18 mouse cellular contexts compared by ENCODE assay signal in genomic region chr11:79008007-79008775, GRCm38 (mm10). TPM values are rescaled to one million over a fixed set of nuclear protein-coding genes. Genes with fewer than 3 reads are reported as not detected.
DNase-seq lines count a peak whose midpoint lies in the region; ATAC-seq and TF ChIP-seq lines count a peak whose summit lies in the region.
"Had no signal": no experiment of that assay in that cellular context is flagged by ENCODE, and none has a peak within 500 bp of the region (broad histone marks: within the 10 kb centered on the region; RNA-seq: fewer than 3 reads in every experiment).

No protein-coding gene starts in this region.

- H3K4me2 ChIP-seq in heart, embryonic 11.5 days: no peak overlapping the region
- H3K4me2 ChIP-seq in liver, postnatal 0 days (ENCODE audit: low read depth, low read length): no peak overlapping the region
- H3K4me2 ChIP-seq: embryonic facial prominence, embryonic 15.5 days; forebrain, embryonic 12.5 days; kidney, embryonic 15.5 days; neural tube, embryonic 12.5 days had no signal

- no peak for TF ChIP-seq CTCF in liver, postnatal 0 days (IDR thresholded peaks at IDR 0.05; ENCODE audit: low read depth)

- H3K9me3 ChIP-seq in heart, embryonic 11.5 days (replicated peaks; ENCODE audit: control insufficient read depth, low read length): no peaks in the 10 kb centered on the region
- H3K9me3 ChIP-seq in liver, postnatal 0 days (ENCODE audit: low read length): no peaks in the 10 kb centered on the region
- H3K9me3 ChIP-seq: embryonic facial prominence, embryonic 15.5 days; forebrain, embryonic 12.5 days; G1E; kidney, embryonic 15.5 days; neural tube, embryonic 12.5 days had no signal

- H3K27ac ChIP-seq in heart, embryonic 11.5 days (ENCODE audit: low read depth, low read length): 0 out of 2 replicates have a peak overlapping the region, but pooled peaks have one; percentile 15
- H3K27ac ChIP-seq in liver, postnatal 0 days (ENCODE audit: low read depth): peak overlapping the region; percentile 40; the same call in 1 of the 2 replicates
- H3K27ac ChIP-seq: embryonic facial prominence, embryonic 15.5 days; forebrain, embryonic 12.5 days; heart, adult 2 months; hindbrain, postnatal 0 days; kidney, embryonic 15.5 days; neural tube, embryonic 12.5 days had no signal

- H3K36me3 ChIP-seq in heart, embryonic 11.5 days (ENCODE audit: control insufficient read depth, insufficient read depth, low read length): no peaks in the 10 kb centered on the region
- no peaks in the 10 kb centered on the region for H3K36me3 ChIP-seq in liver, postnatal 0 days (replicated peaks; ENCODE audit: insufficient read depth, low read length)
- H3K36me3 ChIP-seq: embryonic facial prominence, embryonic 15.5 days; forebrain, embryonic 12.5 days; G1E; kidney, embryonic 15.5 days; neural tube, embryonic 12.5 days had no signal

- 71% methylated on average over 6 of the region's 6 CpGs for WGBS in heart, embryonic 11.5 days (ENCODE audit: insufficient replicate concordance)
- WGBS in liver, postnatal 0 days (ENCODE audit: insufficient replicate concordance): 56% methylated on average over 6 of the region's 6 CpGs

- no peak overlapping the region for H3K4me3 ChIP-seq in heart, embryonic 11.5 days (ENCODE audit: low read depth, low read length)
- no peak overlapping the region for H3K4me3 ChIP-seq in liver, postnatal 0 days (ENCODE audit: low read depth, low read length)
- H3K4me3 ChIP-seq: embryonic facial prominence, embryonic 15.5 days; forebrain, embryonic 12.5 days; heart, adult 2 months; kidney, embryonic 15.5 days; neural tube, embryonic 12.5 days had no signal

- H3K4me1 ChIP-seq in heart, embryonic 11.5 days (ENCODE audit: control insufficient read depth, insufficient read depth, low read length): peaks cover 8% of the 10 kb centered on the region; the same call in 1 of the 2 replicates
- H3K4me1 ChIP-seq in liver, postnatal 0 days (ENCODE audit: insufficient read depth): peaks cover 25% of the 10 kb centered on the region
- H3K4me1 ChIP-seq: embryonic facial prominence, embryonic 15.5 days; forebrain, embryonic 12.5 days; neural tube, embryonic 12.5 days had no signal

- H3K9ac ChIP-seq in heart, embryonic 11.5 days (ENCODE audit: low read depth, low read length): no peak overlapping the region
- H3K9ac ChIP-seq in liver, postnatal 0 days (replicated peaks): no peak overlapping the region
- H3K9ac ChIP-seq: embryonic facial prominence, embryonic 15.5 days; forebrain, embryonic 12.5 days; kidney, embryonic 15.5 days; neural tube, embryonic 12.5 days had no signal

- no peak for ATAC-seq in heart, embryonic 11.5 days (replicated peaks; ENCODE audit: insufficient number of reproducible peaks, low FRiP score, low TSS enrichment)
- ATAC-seq in liver, postnatal 0 days: peak; percentile 46; the same call in 1 of the 2 replicates
- ATAC-seq: hindbrain, postnatal 0 days; lung, postnatal 0 days had no signal

- no peak for TF ChIP-seq EP300 in liver, postnatal 0 days (IDR thresholded peaks at IDR 0.05; ENCODE audit: low read depth)

- H3K27me3 ChIP-seq in heart, embryonic 11.5 days (ENCODE audit: control insufficient read depth, insufficient read depth, low read length): no peaks in the 10 kb centered on the region
- H3K27me3 ChIP-seq in liver, postnatal 0 days (ENCODE audit: insufficient read depth, low read length): no peaks in the 10 kb centered on the region
- H3K27me3 ChIP-seq: embryonic facial prominence, embryonic 15.5 days; forebrain, embryonic 12.5 days; kidney, embryonic 15.5 days; neural tube, embryonic 12.5 days had no signal

- DNase-seq in heart, adult 8-10 months (ENCODE audit: low spot score): no peak
- DNase-seq in testis, postnatal 10 days (ENCODE audit: low spot score): peak; percentile 29
- no peak for DNase-seq in testis, postnatal 14 days (ENCODE audit: low spot score)
- DNase-seq in liver, postnatal 0 days: peak; percentile 16
- no peak for DNase-seq in layer of hippocampus, adult 18-20 months (ENCODE audit: low spot score in 2 of 2)
- DNase-seq in spleen, postnatal 36 days (ENCODE audit: low spot score in 2 of 2): no peak
- DNase-seq: adrenal gland, postnatal 10 days; cerebellum, adult 9-10 months; right cerebral cortex, postnatal 14 days had no signal

RNA-seq across cellular contexts. Expression of gene Lgals9, which starts 23.4 kb away (rescaled TPM):
- 41.9 and 44.6 TPM in 2 replicates for polyA plus RNA-seq in heart, embryonic 11.5 days (2014; fragmentation: Nextera tagmentation; extraction: Ambion mirVana)
- 10 to 100 TPM; 15.9 to 19.3 (median 17.1) TPM for total RNA-seq in heart, adult 8-10 months (2022)
- polyA plus RNA-seq in liver, postnatal 0 days (2015; fragmentation: Nextera tagmentation; extraction: Ambion mirVana): 361 and 373 TPM in 2 replicates
- total RNA-seq in layer of hippocampus, adult 18-20 months (2021): 1 to 10 TPM; 3.7 to 3.9 TPM

Comparison
In these comparisons a context has a peak if more than half of its experiments do, and no peak if none do; other contexts are left out.
1. DNase-seq: peak in testis, postnatal 10 days (single experiment) and liver, postnatal 0 days (single experiment); none in heart, adult 8-10 months (single experiment), testis, postnatal 14 days (single experiment), layer of hippocampus, adult 18-20 months (0 of 2) and spleen, postnatal 36 days (0 of 2).